Mouse (Mus musculus) embryonic facial prominence, embryonic 10.5 days (tissue): ENCODE measurements at regions not wholly inside any gene's neighbourhood (a gene's known extent, or its start where the extent isn't known, plus 50 kb on each side); places are given as distances from the start of the nearest gene placed in this dataset.
"Not testable (repeated sequence)": the region's sequence is repeated elsewhere in the genome, so short reads cannot be mapped to it uniquely, and the experiment has no call there.

ENCODE experiments used
- DNase-seq: peaks from one replicate; pipeline ENCODE4 v3.0.0-alpha.2; 2017; ENCODE audit warnings: low spot score
- H3K27ac ChIP-seq: fragments of 300-500 bp; sonication (generic); replicated peaks from 2 replicates; pipeline ENCODE4 v1.5.1; 2016; ENCODE audit warnings: mild to moderate bottlenecking
- H3K27me3 ChIP-seq: fragments of 300-500 bp; sonication (generic); replicated peaks from 2 replicates; pipeline ENCODE4 v1.6.1; 2016; ENCODE audit warnings: low read depth, mild to moderate bottlenecking; ENCODE audit not compliant: poor library complexity, severe bottlenecking
- H3K36me3 ChIP-seq: fragments of 300-500 bp; sonication (generic); replicated peaks from 2 replicates; pipeline ENCODE4 v1.6.1; 2016; ENCODE audit warnings: mild to moderate bottlenecking, moderate library complexity
- H3K4me1 ChIP-seq: fragments of 300-500 bp; sonication (generic); 2 replicates; pipeline ENCODE4 v1.6.1; 2016
- H3K4me3 ChIP-seq: fragments of 300-500 bp; sonication (generic); 2 replicates; pipeline ENCODE4 v1.5.1; 2016; ENCODE audit warnings: mild to moderate bottlenecking, moderate library complexity
- H3K9me3 ChIP-seq: fragments of 300-500 bp; sonication (generic); 2 replicates; pipeline ENCODE4 v1.6.1; 2016; ENCODE audit warnings: mild to moderate bottlenecking
- WGBS: fragments of 180-500 bp; shearing (Covaris S2); methylation state at CpG from one replicate; pipeline ENCODE4 v1.1.7; 2016; 5-methylcytosine and 5-hydroxymethylcytosine counted together

GRCm38 (mm10) chr3:84390769-84391168 lies 84.1 kb upstream of the Trim2 start:
- no peak overlapping the region for H3K4me3 ChIP-seq
- H3K4me1 ChIP-seq = no peaks in the 10 kb centered on the region
- no peak for DNase-seq
- H3K27me3 ChIP-seq = no peaks in the 10 kb centered on the region
- 0 out of 2 replicates have a peak, but pooled peaks cover 4% of the 10 kb centered on the region for H3K9me3 ChIP-seq
- H3K27ac ChIP-seq = no peak overlapping the region
- no peaks in the 10 kb centered on the region for H3K36me3 ChIP-seq
- 86% methylated on average over 5 of the region's 5 CpGs for WGBS

- H3K36me3 ChIP-seq = no peaks in the 10 kb centered on the region
- no peak for DNase-seq
- H3K27me3 ChIP-seq = no peaks in the 10 kb centered on the region
- H3K9me3 ChIP-seq = 0 out of 2 replicates have a peak, but pooled peaks cover 4% of the 10 kb centered on the region
- H3K4me1 ChIP-seq = no peaks in the 10 kb centered on the region
- WGBS = 88% methylated on average over 6 of the region's 6 CpGs
- H3K4me3 ChIP-seq = no peak overlapping the region
- H3K27ac ChIP-seq = no peak overlapping the region
These were observed 81.8 kb upstream of the Trim2 start for GRCm38 (mm10) chr3:84388486-84388885.

GRCm38 (mm10) chr3:84385656-84386055 lies 79.0 kb upstream of the Trim2 start:
- WGBS = 77% methylated on average over 5 of the region's 5 CpGs

DNA sequence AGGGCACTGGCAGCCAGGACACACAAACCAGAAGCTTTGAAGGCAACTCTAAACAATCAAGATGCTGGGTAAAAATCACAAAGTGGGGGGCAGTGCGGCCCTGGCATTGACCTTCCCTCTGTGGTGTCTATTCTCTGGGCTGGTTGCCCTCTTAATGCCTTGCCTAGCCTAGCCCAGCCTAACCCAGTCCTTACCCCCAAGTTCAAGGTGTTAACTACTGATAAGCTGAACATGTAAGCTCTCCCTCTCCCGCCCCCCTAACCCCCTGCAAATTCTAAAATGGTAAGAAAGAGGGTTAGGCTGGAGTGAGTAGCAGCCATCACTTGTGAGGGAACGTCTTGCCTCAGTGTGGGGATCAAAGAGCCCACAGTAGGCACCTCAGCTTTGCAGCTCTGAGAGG lies 76.9 kb upstream of the Trim2 start:
- H3K4me1 ChIP-seq = no peaks in the 10 kb centered on the region
- WGBS = 78% methylated on average over 3 of the region's 3 CpGs
- no peaks in the 10 kb centered on the region for H3K36me3 ChIP-seq
- H3K27me3 ChIP-seq = no peaks in the 10 kb centered on the region
- no peak overlapping the region for H3K4me3 ChIP-seq
- DNase-seq = no peak
- no peak overlapping the region for H3K27ac ChIP-seq
- H3K9me3 ChIP-seq = no peaks in the 10 kb centered on the region

More at GRCm38 (mm10) chr3:84385656-84386055, 79.0 kb upstream of the Trim2 start:
- no peak overlapping the region for H3K4me3 ChIP-seq
- no peak overlapping the region for H3K27ac ChIP-seq
- H3K27me3 ChIP-seq = no peaks in the 10 kb centered on the region
- no peaks in the 10 kb centered on the region for H3K9me3 ChIP-seq
- DNase-seq = no peak
- no peaks in the 10 kb centered on the region for H3K4me1 ChIP-seq
- H3K36me3 ChIP-seq = no peaks in the 10 kb centered on the region

DNA sequence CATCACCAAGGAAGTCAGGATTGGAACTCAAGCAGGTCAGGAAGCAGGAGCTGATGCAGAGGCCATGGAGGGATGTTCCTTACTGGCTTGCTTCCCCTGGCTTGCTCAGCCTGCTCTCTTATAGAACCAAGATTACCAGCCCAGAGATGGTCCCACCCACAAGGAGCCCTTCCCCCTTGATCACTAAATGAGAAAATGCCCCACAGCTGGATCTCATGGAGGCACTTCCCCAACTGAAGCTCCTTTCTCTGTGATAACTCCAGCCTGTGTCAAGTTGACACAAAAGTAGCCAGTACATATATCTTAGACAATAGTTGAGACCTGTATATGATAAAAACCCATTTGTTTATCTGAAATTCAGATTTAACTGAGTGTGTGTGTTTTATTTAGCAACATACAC lies 76.4 kb upstream of the Trim2 start:
- H3K36me3 ChIP-seq, H3K27me3 ChIP-seq, H3K4me1 ChIP-seq, H3K27ac ChIP-seq, H3K9me3 ChIP-seq, H3K4me3 ChIP-seq, DNase-seq: not testable (repeated sequence)

DNA sequence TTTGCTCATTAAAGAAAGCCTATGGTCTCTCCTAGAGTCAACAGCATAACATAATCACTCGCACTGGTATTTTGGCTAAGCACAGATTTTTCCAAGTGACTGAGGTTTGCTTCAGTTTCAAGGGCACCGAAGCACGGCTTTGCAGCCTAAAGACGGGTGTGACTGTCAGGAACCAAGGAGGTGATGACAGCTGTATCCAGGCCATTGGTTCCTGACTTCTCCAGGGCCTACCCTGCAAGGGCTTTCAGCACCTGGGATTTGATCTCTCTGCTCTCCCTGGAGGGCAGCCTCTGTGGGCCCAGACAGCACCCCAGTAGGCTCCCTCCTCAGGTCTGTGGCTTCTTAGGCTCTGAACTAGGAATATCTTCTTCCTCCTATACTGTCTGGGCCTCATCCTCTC lies 75.3 kb upstream of the Trim2 start:
- no peak overlapping the region for H3K4me3 ChIP-seq
- no peaks in the 10 kb centered on the region for H3K27me3 ChIP-seq
- no peak overlapping the region for H3K27ac ChIP-seq
- no peaks in the 10 kb centered on the region for H3K36me3 ChIP-seq
- no peaks in the 10 kb centered on the region for H3K9me3 ChIP-seq
- 72% methylated on average over 4 of the region's 4 CpGs for WGBS
- no peaks in the 10 kb centered on the region for H3K4me1 ChIP-seq
- DNase-seq = no peak

DNA sequence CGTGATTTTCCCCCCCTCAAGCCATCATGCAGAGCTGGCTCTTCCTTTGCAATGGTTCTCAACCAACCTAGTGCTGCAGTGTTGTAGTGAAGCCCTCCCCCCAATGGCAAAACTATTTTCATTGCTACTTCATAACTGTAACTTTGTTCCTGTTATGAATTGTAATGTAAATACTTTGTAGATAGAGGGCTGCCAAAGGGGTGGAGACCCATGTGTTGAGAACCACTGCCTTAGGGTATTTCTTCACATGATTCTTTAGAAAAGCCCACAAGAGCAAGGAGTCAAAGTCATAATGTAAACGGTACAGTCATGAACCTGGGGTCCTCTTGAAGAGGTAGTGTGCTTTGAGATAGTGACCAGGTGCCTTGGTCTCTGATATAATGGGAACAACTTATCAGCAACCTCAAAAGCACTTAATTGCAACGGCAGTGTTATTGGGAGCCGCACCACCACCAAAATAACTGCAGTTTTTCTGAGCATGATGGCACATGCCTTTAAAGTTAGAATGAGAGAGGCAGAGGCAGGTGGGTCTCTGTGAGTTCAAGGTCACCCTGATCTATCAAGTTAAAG lies 72.4 kb upstream of the Trim2 start:
- H3K27me3 ChIP-seq = no peaks in the 10 kb centered on the region
- no peaks in the 10 kb centered on the region for H3K36me3 ChIP-seq
- H3K4me1 ChIP-seq = peaks cover 13% of the 10 kb centered on the region
- DNase-seq = no peak
- no peak overlapping the region for H3K27ac ChIP-seq
- no peaks in the 10 kb centered on the region for H3K9me3 ChIP-seq
- WGBS = 84% methylated on average over 4 of the region's 4 CpGs
- no peak overlapping the region for H3K4me3 ChIP-seq

DNA sequence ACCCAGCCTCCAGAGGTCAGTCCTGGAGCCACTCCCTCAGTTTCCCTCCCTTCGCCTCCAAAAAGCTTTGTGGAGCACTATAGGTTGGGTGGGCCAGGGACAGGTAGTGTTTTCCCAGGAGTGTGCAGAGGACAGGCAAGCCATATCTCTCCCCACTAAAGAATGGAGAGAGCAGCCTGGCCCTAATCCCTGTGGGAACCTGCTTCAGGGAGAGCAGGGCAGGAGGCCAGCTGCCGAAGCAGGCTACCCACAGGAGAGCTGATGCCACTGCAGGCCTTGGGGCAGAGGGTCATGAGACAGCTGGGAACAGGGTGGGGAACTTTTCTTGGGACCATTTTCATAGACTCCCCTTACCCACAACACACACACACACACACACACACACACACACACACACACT lies 69.8 kb upstream of the Trim2 start:
- H3K36me3 ChIP-seq = no peaks in the 10 kb centered on the region
- WGBS = 51% methylated on average over 2 of the region's 2 CpGs
- H3K4me3 ChIP-seq = no peak overlapping the region
- H3K9me3 ChIP-seq = no peaks in the 10 kb centered on the region
- DNase-seq = no peak
- H3K27me3 ChIP-seq = no peaks in the 10 kb centered on the region
- H3K27ac ChIP-seq = 0 out of 2 replicates have a peak overlapping the region, but pooled peaks have one; percentile 21
- peaks cover 23% of the 10 kb centered on the region for H3K4me1 ChIP-seq

DNA sequence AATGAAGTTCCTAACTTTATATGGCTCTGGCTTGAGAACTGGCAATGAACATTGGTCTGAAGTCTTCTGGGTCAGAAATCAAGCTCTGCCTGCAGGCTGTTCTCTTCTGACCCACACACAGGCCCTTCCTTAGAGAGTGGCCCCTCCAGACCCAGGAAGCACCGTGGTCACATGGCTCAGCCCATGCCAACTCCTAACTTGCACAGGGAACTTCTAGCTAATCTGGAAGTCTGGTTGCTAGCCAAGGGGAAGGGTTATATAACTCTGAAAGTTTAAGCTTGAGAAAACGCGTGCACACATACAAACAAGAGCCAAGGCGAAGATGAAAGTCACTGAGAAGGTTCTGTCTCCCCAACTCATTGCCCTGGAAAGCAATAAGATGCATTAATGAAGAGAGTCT lies 69.2 kb upstream of the Trim2 start:
- WGBS = 87% methylated on average over 4 of the region's 4 CpGs
- H3K4me3 ChIP-seq = no peak overlapping the region
- no peaks in the 10 kb centered on the region for H3K27me3 ChIP-seq
- H3K27ac ChIP-seq = no peak overlapping the region
- H3K4me1 ChIP-seq = peaks cover 23% of the 10 kb centered on the region
- no peaks in the 10 kb centered on the region for H3K9me3 ChIP-seq
- DNase-seq = no peak
- no peaks in the 10 kb centered on the region for H3K36me3 ChIP-seq

DNA sequence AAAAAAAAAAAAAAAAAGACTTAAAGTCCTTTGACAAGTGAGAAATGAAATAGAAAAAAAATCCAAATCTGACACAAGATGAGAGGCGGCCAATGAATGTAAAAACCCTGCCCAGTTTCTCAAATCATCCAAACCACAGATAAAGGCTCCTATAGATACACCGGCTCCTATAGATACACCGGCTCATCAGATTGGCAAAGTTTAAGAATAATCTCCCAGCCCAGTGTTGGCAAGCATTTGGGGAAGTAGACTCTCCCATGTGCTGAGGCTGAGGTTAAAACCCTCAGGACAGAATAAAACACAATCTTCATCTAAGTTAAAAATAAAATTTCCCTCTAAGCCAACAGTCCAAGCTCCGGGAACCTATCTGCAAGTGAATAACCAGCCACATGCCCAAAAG lies 65.2 kb upstream of the Trim2 start:
- H3K9me3 ChIP-seq = no peaks in the 10 kb centered on the region
- H3K4me1 ChIP-seq = peaks cover 23% of the 10 kb centered on the region
- H3K4me3 ChIP-seq = no peak overlapping the region
- H3K36me3 ChIP-seq = no peaks in the 10 kb centered on the region
- DNase-seq = no peak
- H3K27ac ChIP-seq = no peak overlapping the region
- no peaks in the 10 kb centered on the region for H3K27me3 ChIP-seq
- 92% methylated on average over 4 of the region's 4 CpGs for WGBS

DNA sequence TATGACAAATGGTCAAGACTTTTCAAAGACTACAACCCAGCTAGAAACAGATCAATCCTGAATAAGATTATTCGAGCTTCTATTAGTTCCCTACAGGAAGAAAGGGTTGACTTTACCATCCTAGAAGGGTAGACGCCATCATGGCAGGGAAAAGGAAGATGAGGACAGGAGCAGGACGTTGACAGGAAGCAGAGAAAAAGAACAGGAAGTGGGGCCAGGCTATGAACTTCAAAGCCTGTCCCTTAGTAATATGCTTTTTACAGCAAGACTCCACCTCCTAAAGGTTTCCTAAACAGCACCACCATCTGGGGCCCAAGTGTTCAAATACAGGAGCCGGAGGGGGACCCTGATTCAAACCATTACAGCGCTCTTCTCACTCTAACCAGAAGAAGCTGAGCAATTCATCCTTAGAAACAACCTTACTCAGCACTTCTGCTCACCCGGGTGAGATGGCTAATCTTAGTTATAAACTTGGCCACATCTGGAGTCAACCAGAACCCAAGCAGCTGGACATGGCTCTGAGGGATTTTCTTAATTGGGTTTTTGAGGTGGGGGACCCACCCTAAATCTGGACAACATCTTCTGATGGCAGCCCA lies 60.6 kb upstream of the Trim2 start:
- Histone ChIP-seq H3K4me1 (no peaks in the 10 kb centered on the region), H3K27ac (no peak overlapping the region), H3K27me3 (no peaks in the 10 kb centered on the region), H3K4me3 (no peak overlapping the region), H3K9me3 (no peaks in the 10 kb centered on the region), H3K36me3 (no peaks in the 10 kb centered on the region)
- no peak for DNase-seq
- 81% methylated on average over 6 of the region's 6 CpGs for WGBS

DNA sequence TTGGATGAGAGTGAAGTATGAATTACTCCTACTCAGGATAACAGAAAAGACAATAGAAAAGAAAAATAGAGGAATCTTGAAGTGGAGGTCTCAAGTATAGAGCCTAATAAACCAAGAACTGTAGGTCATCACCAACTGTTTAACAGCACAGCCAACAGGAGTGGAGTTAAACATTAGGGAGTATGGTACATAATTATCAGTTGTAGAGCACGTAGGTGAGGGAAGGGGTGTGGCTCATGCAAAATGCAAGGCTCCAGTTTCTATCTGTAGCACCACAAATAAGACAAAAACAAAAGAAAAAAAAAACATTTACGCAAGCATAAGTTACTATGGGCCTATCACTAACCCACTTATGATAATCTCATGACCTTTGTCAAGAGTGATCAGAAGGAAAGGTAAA lies 52.0 kb upstream of the Trim2 start:
- no peak for DNase-seq
- WGBS = 95% methylated on average over 2 of the region's 2 CpGs
- no peaks in the 10 kb centered on the region for H3K9me3 ChIP-seq
- no peaks in the 10 kb centered on the region for H3K27me3 ChIP-seq
- H3K4me3 ChIP-seq = no peak overlapping the region
- H3K4me1 ChIP-seq = no peaks in the 10 kb centered on the region
- H3K27ac ChIP-seq = no peak overlapping the region
- no peaks in the 10 kb centered on the region for H3K36me3 ChIP-seq

- 91% methylated on average over 8 of the region's 8 CpGs for WGBS
- Histone ChIP-seq H3K27ac (no peak overlapping the region), H3K27me3 (0 out of 2 replicates have a peak, but pooled peaks cover 2% of the 10 kb centered on the region), H3K4me1 (no peaks in the 10 kb centered on the region), H3K9me3 (no peaks in the 10 kb centered on the region), H3K4me3 (no peak overlapping the region), H3K36me3 (no peaks in the 10 kb centered on the region)
- no peak for DNase-seq
These were observed 50.0 kb upstream of the Trim2 start for GRCm38 (mm10) chr3:84356690-84357014.
